Mouse (Mus musculus): ENCODE results near the gene Dis3l.

- 0 out of 2 replicates have a peak, but pooled peaks have one; percentile 3 for TF ChIP-seq CTCF (IDR thresholded peaks at IDR 0.05; ENCODE audit: low read depth)
- TF ChIP-seq EP300 (IDR thresholded peaks at IDR 0.05; ENCODE audit: low read depth) = no peak
These were observed 66.2 kb downstream of the Dis3l start for GRCm38 (mm10) chr9:64274919-64275318.

Data from heart, postnatal 0 days (tissue).